Mouse (Mus musculus) liver, embryonic 14.5 days (tissue): Measurements from ENCODE around the gene Upf2. TPM values are rescaled to one million over a fixed set of nuclear protein-coding genes. Genes with fewer than 3 reads are reported as not detected.

Experiments used
- ATAC-seq: fragments of 200-750 bp; cut with Nextera tagmentation; 2 replicates; pipeline ENCODE4 v1.8.0; 2017; ENCODE audit warnings: moderate number of reproducible peaks, mild to moderate bottlenecking, moderate library complexity; ENCODE audit not compliant: insufficient read depth
- DNase-seq, 3 experiments: peaks; one replicate each; pipeline ENCODE4 v3.0.0-alpha.2; 2012 to 2013; ENCODE audit warnings: low read depth in 3 of 3, low spot score in 3 of 3
- H3K27ac ChIP-seq: fragments of 300-500 bp; sonication (generic); 2 replicates; pipeline ENCODE4 v1.5.1; 2014; ENCODE audit warnings: moderate library complexity, mild to moderate bottlenecking, control low read depth, inconsistent platforms
- H3K27me3 ChIP-seq: fragments of 300-500 bp; sonication (generic); 2 replicates; pipeline ENCODE4 v1.6.1; 2014; ENCODE audit warnings: mild to moderate bottlenecking, low read length, moderate library complexity; ENCODE audit not compliant: control insufficient read depth, insufficient read depth
- H3K36me3 ChIP-seq: fragments of 300-500 bp; sonication (generic); replicated peaks from 2 replicates; pipeline ENCODE4 v1.6.1; 2014; ENCODE audit warnings: low read depth; ENCODE audit not compliant: control insufficient read depth, insufficient read depth
- H3K4me1 ChIP-seq, 2 experiments: fragments of 200-500 bp in 1 of 2; fragments of 300-500 bp in 1 of 2; sonication (generic) in 1 of 2; replicated peaks; 2 replicates each; pipeline ENCODE4 v1.6.1; 2012 to 2014; ENCODE audit warnings: antibody characterized with exemption in 1 of 2, inconsistent platforms in 1 of 2, low read length in 1 of 2; ENCODE audit not compliant: control insufficient read depth in 2 of 2, insufficient read depth in 2 of 2
- H3K4me2 ChIP-seq: fragments of 300-500 bp; sonication (generic); 2 replicates; pipeline ENCODE4 v1.6.1; 2014; ENCODE audit warnings: low read depth, mild to moderate bottlenecking, control low read depth, moderate library complexity
- H3K4me3 ChIP-seq, 2 experiments: fragments of 200-500 bp in 1 of 2; fragments of 300-500 bp in 1 of 2; sonication (generic) in 1 of 2; 2 replicates each; pipeline ENCODE4 v1.5.1; 2012 to 2014; ENCODE audit warnings: low read depth in 2 of 2, low read length in 2 of 2, mild to moderate bottlenecking in 2 of 2, control low read depth in 1 of 2, inconsistent platforms in 1 of 2, moderate library complexity in 1 of 2; ENCODE audit not compliant: insufficient read depth in 1 of 2
- H3K9ac ChIP-seq: fragments of 300-500 bp; sonication (generic); replicated peaks from 2 replicates; pipeline ENCODE4 v1.6.1; 2014; ENCODE audit warnings: mild to moderate bottlenecking, control low read depth, moderate library complexity
- H3K9me3 ChIP-seq: fragments of 300-500 bp; sonication (generic); 2 replicates; pipeline ENCODE4 v1.6.1; 2016; ENCODE audit warnings: low read length, mixed read lengths; ENCODE audit not compliant: control insufficient read depth
- CTCF ChIP-seq: IDR thresholded peaks from 2 replicates; pipeline ENCODE4 v1.5.1; 2016; ENCODE audit warnings: antibody characterized with exemption, low read depth, control low read depth
- EP300 ChIP-seq: IDR thresholded peaks from 2 replicates; pipeline ENCODE4 v1.6.1; 2016; ENCODE audit warnings: antibody characterized with exemption, low read depth
- WGBS: fragments of 180-500 bp; shearing (Covaris S2); extraction: QIAGEN DNeasy Blood & Tissue Kit; methylation state at CpG from one replicate; pipeline ENCODE4 v1.1.7; 2014; ENCODE audit not compliant: insufficient replicate concordance; 5-methylcytosine and 5-hydroxymethylcytosine counted together
- polyA plus RNA-seq, 2 experiments: library from polyadenylated mRNA; depleted of rRNA in 1 of 2; stranded (reverse) in 1 of 2; unstranded in 1 of 2; fragments of >200 nt; fragmentation: Nextera tagmentation in 1 of 2; extraction: Ambion mirVana in 1 of 2; gene quantifications; 2 replicates each; pipeline versions ENCODE4 v1.2.1 to v1.2.3; 2012 to 2014

The Upf2 gene
- polyA plus RNA-seq, 2 experiments = 3.8 to 6.8 TPM

- WGBS = 22% methylated on average over 11 of the region's 11 CpGs
Measured at GRCm38 (mm10) chr2:6071598-6072440, 120.5 kb downstream of the Upf2 start.

GRCm38 (mm10) chr2:6072685-6073260 is 121.5 kb downstream of the Upf2 start:
- DNase-seq = no peak
- H3K27ac ChIP-seq = no peak overlapping the region
- ATAC-seq = no peak

More at GRCm38 (mm10) chr2:6071598-6072440, 120.5 kb downstream of the Upf2 start:
- DNase-seq (peak; percentile 22 to 40 (median 37)), ATAC-seq (peak; percentile 78)
- Histone ChIP-seq H3K4me1 (peaks cover 0 to 22% of the 10 kb centered on the region in 2 experiments; a peak in 3 of 4 replicates), H3K4me3 (no peak overlapping the region), H3K27me3 (no peaks in the 10 kb centered on the region), H3K4me2 (no peak overlapping the region), H3K9ac (no peak overlapping the region), H3K27ac (no peak overlapping the region), H3K9me3 (no peaks in the 10 kb centered on the region), H3K36me3 (no peaks in the 10 kb centered on the region)
- 0 out of 2 replicates have a peak, but pooled peaks have one; percentile 10 for TF ChIP-seq CTCF
- no peak for TF ChIP-seq EP300

GRCm38 (mm10) chr2:6074891-6075529 is 123.7 kb downstream of the Upf2 start:
- Histone ChIP-seq H3K27me3 (no peaks in the 10 kb centered on the region), H3K9ac (no peak overlapping the region), H3K4me1 (peaks cover 0 to 22% of the 10 kb centered on the region in 2 experiments; a peak in 3 of 4 replicates), H3K4me2 (no peak overlapping the region), H3K27ac (no peak overlapping the region), H3K36me3 (no peaks in the 10 kb centered on the region), H3K9me3 (no peaks in the 10 kb centered on the region), H3K4me3 (no peak overlapping the region)
- no peak for TF ChIP-seq EP300
- TF ChIP-seq CTCF = no peak
- 53% methylated on average over 10 of the region's 10 CpGs for WGBS
- 0 out of 2 replicates have a peak, but pooled peaks have one; percentile 17 for ATAC-seq
- DNase-seq = no peak

More at GRCm38 (mm10) chr2:6072685-6073260, 121.5 kb downstream of the Upf2 start:
- no peaks in the 10 kb centered on the region for H3K9me3 ChIP-seq
- no peak for TF ChIP-seq CTCF
- TF ChIP-seq EP300 = no peak
- H3K4me2 ChIP-seq = no peak overlapping the region
- no peak overlapping the region for H3K9ac ChIP-seq
- no peaks in the 10 kb centered on the region for H3K27me3 ChIP-seq
- H3K4me3 ChIP-seq = no peak overlapping the region
- WGBS = 58% methylated on average over 7 of the region's 7 CpGs
- H3K36me3 ChIP-seq = no peaks in the 10 kb centered on the region
- H3K4me1 ChIP-seq = peaks cover 0 to 22% of the 10 kb centered on the region in 2 experiments; a peak in 3 of 4 replicates

GRCm38 (mm10) chr2:6075530-6075896 is 124.2 kb downstream of the Upf2 start:
- H3K4me1 ChIP-seq = peaks cover 0 to 22% of the 10 kb centered on the region in 2 experiments; a peak in 3 of 4 replicates
- no peaks in the 10 kb centered on the region for H3K27me3 ChIP-seq
- no peaks in the 10 kb centered on the region for H3K9me3 ChIP-seq
- H3K27ac ChIP-seq = no peak overlapping the region
- TF ChIP-seq EP300 = no peak
- no peak for TF ChIP-seq CTCF
- no peak overlapping the region for H3K9ac ChIP-seq
- H3K4me3 ChIP-seq = no peak overlapping the region
- no peak overlapping the region for H3K4me2 ChIP-seq
- no peak for ATAC-seq
- DNase-seq = no peak
- no peaks in the 10 kb centered on the region for H3K36me3 ChIP-seq
- 34% methylated on average over 1 of the region's 1 CpGs for WGBS
